Mouse (Mus musculus) C2C12 (cell line): Measurements from ENCODE around the gene Hrc.

Source experiments
- CTCF ChIP-seq: IDR thresholded peaks from one replicate; pipeline ENCODE4 v1.5.1; 2011; ENCODE audit not compliant: control insufficient read depth, insufficient read depth, insufficient read length
- MYOD1 ChIP-seq: IDR thresholded peaks from one replicate; pipeline ENCODE4 v1.6.1; 2011; ENCODE audit warnings: low read depth; ENCODE audit not compliant: control insufficient read depth, insufficient read length
- MYOG ChIP-seq: IDR thresholded peaks from one replicate; pipeline ENCODE4 v1.6.1; 2011; ENCODE audit not compliant: control insufficient read depth, insufficient read length; ENCODE audit errors: extremely low read depth
- USF1 ChIP-seq: IDR thresholded peaks from one replicate; pipeline ENCODE4 v1.6.1; 2011; ENCODE audit warnings: low read depth, mild to moderate bottlenecking, control low read depth, moderate library complexity

- TF ChIP-seq CTCF (peak; percentile 84), MYOG (no peak), MYOD1 (no peak), USF1 (no peak)
Observed at GRCm38 (mm10) chr7:45305275-45305674, 29.8 kb upstream of the Hrc start.
